Mouse (Mus musculus) heart, adult 2 months (tissue): ENCODE measurements around the gene Cmc1.
A peak's percentile ranks its signal among the peaks of the same experiment; 100 is the strongest.

Source experiments
- CTCF ChIP-seq: fragments of 200-600 bp; IDR thresholded peaks from 2 replicates; pipeline ENCODE4 v1.8.1; 2022; ENCODE audit warnings: antibody characterized with exemption, mild to moderate bottlenecking, moderate library complexity
- POLR2A ChIP-seq: fragments of 200-500 bp; IDR thresholded peaks from 2 replicates; pipeline ENCODE4 v1.6.1; 2011; ENCODE audit warnings: mild to moderate bottlenecking, low read depth, low read length, control low read depth; ENCODE audit not compliant: insufficient read depth

DNA sequence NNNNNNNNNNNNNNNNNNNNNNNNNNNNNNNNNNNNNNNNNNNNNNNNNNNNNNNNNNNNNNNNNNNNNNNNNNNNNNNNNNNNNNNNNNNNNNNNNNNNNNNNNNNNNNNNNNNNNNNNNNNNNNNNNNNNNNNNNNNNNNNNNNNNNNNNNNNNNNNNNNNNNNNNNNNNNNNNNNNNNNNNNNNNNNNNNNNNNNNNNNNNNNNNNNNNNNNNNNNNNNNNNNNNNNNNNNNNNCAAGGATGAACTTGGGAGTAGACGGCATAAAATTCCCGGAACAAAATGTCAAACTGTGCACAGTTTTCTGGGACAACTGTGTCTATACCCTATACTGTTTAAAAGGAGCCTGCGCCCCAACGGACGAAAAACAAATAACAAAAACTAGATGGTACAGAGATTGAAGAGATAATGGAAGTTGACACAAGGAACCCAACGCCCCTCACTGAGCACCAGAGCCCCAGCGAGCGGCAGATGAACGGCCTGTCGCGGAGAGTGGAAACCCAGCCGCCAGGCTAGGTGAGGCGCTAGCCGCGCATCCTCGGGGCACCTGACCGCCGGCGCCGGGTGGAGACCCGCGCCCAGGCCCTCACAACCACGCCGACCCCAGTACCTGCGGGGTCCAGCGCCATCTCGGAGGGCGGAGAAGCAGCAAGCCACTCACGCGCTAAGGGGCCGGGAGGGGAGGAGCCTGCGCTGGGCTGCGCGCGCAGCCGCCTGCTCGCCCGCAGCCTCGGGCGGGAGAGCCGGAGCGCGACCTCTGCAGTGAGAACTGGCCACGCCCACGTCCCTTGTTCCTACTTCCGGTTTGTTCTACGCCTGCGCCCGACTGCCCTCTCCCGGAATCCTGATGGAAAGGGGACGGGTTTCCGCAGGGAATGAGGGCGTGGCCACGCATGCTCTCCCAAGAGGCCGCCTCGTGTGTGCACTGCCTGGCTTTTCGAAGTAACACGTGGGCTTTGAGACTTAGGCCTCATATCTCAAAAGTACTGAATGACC lies at the start of gene Cmc1:
- TF ChIP-seq CTCF, result peak; percentile 17; the same call in 1 of the 2 replicates
- peak; percentile 68 for TF ChIP-seq POLR2A
